Mouse (Mus musculus): ENCODE measurements at regions not wholly inside any gene's neighbourhood (a gene's known extent, or its start where the extent isn't known, plus 50 kb on each side); places are given as distances from the start of the nearest gene placed in this dataset.

DNA sequence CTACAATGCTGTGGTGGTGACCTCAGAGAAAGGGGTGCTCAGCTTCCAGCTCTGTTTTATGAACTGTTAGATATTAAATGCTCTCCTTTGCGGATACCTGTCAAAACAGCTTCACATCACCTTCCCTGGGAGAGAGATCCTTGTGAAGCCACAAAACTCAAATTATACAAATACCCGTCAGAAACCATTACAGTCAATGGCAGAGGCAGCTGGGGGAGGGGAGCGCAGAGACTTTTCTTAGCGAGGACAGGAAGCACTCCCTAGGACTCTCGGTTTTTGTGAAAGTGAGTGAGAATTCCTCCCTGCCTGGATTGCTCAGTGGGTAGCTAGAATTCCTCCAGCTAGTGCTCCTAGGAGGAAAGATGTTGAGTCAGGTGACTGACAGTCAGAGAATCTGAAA lies 161.0 kb downstream of the Bmp7 start:
- Histone ChIP-seq H3K4me3 (replicated peaks) (no peak overlapping the region), H3K27me3 (replicated peaks) (no peaks in the 10 kb centered on the region), H3K9me3 (0 out of 2 replicates have a peak, but pooled peaks cover 5% of the 10 kb centered on the region), H3K9ac (no peak overlapping the region), H3K36me3 (no peaks in the 10 kb centered on the region), H3K4me1 (no peaks in the 10 kb centered on the region), H3K4me2 (no peak overlapping the region), H3K27ac (no peak overlapping the region)
- WGBS, result 24% methylated on average over 5 of the region's 5 CpGs
- no peak for ATAC-seq (ENCODE audit: insufficient read depth, low FRiP score, low read depth)

DNA sequence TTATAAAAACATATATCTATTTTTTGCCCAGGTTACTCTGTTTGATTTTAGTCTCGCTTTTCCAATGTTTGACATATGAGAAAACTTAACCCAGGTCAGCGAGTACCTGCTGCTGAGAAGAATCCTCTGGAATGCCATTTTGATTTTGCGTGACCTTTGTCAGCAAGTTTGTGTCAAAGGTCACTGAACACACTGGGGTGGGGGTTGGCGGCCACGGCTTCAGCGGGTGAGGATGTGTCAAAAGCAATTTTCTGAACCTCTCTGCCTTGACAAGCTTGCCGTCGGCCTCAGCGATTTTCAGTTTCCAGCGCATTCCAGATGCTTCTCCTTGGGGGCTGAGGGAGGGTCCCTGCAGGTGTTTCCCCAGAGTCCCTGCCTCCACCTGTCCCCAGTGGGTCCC lies 157.4 kb downstream of the Bmp7 start:
- no peak for ATAC-seq (ENCODE audit: insufficient read depth, low FRiP score, low read depth)
- Histone ChIP-seq H3K9me3 (0 out of 2 replicates have a peak, but pooled peaks cover 5% of the 10 kb centered on the region), H3K27me3 (replicated peaks) (peaks cover 9% of the 10 kb centered on the region; the same call in 1 of the 2 replicates), H3K27ac (no peak overlapping the region), H3K9ac (no peak overlapping the region), H3K4me1 (peaks cover 6% of the 10 kb centered on the region; the same call in 1 of the 2 replicates), H3K4me2 (no peak overlapping the region), H3K4me3 (replicated peaks) (no peak overlapping the region), H3K36me3 (no peaks in the 10 kb centered on the region)
- WGBS, result 57% methylated on average over 10 of the region's 10 CpGs

GRCm38 (mm10) chr2:172786297-172786696 lies 153.8 kb downstream of the Bmp7 start:
- H3K4me2 ChIP-seq, result no peak overlapping the region
- H3K36me3 ChIP-seq, result no peaks in the 10 kb centered on the region
- 0 out of 2 replicates have a peak, but pooled peaks cover 5% of the 10 kb centered on the region for H3K9me3 ChIP-seq
- H3K4me1 ChIP-seq, result peaks cover 9% of the 10 kb centered on the region
- no peak overlapping the region for H3K9ac ChIP-seq
- no peak overlapping the region for H3K4me3 ChIP-seq (replicated peaks)
- WGBS, result 44% methylated on average over 2 of the region's 2 CpGs
- H3K27me3 ChIP-seq (replicated peaks), result peaks cover 25% of the 10 kb centered on the region
- peak overlapping the region; percentile 4; the same call in 1 of the 2 replicates for H3K27ac ChIP-seq
- no peak for ATAC-seq (ENCODE audit: insufficient read depth, low FRiP score, low read depth)

- WGBS, result 23% methylated on average over 30 of the region's 30 CpGs
- Histone ChIP-seq H3K36me3 (no peaks in the 10 kb centered on the region), H3K4me1 (peaks cover 9% of the 10 kb centered on the region), H3K27me3 (replicated peaks) (peaks cover 25% of the 10 kb centered on the region), H3K4me2 (peak overlapping the region; percentile 50), H3K9ac (no peak overlapping the region), H3K9me3 (0 out of 2 replicates have a peak, but pooled peaks cover 5% of the 10 kb centered on the region), H3K27ac (no peak overlapping the region), H3K4me3 (replicated peaks) (peak overlapping the region; percentile 31)
- ATAC-seq (ENCODE audit: insufficient read depth, low FRiP score, low read depth), result peak; percentile 27; the same call in 1 of the 2 replicates
Measured at GRCm38 (mm10) chr2:172787203-172787944, 152.7 kb downstream of the Bmp7 start.

- Histone ChIP-seq H3K27me3 (replicated peaks) (peaks cover 25% of the 10 kb centered on the region), H3K36me3 (no peaks in the 10 kb centered on the region), H3K9me3 (no peaks in the 10 kb centered on the region), H3K9ac (no peak overlapping the region), H3K27ac (peak overlapping the region; percentile 21; the same call in 1 of the 2 replicates), H3K4me3 (replicated peaks) (no peak overlapping the region), H3K4me1 (peaks cover 9% of the 10 kb centered on the region), H3K4me2 (peak overlapping the region; percentile 28)
- WGBS, result 21% methylated on average over 10 of the region's 10 CpGs
- ATAC-seq (ENCODE audit: insufficient read depth, low FRiP score, low read depth), result no peak
Measured at GRCm38 (mm10) chr2:172789260-172789659, 150.9 kb downstream of the Bmp7 start.

GRCm38 (mm10) chr2:172792555-172792954 lies 147.6 kb downstream of the Bmp7 start:
- no peak overlapping the region for H3K4me2 ChIP-seq
- H3K9ac ChIP-seq, result no peak overlapping the region
- no peaks in the 10 kb centered on the region for H3K9me3 ChIP-seq
- no peaks in the 10 kb centered on the region for H3K36me3 ChIP-seq
- H3K27me3 ChIP-seq (replicated peaks), result peaks cover 17% of the 10 kb centered on the region
- ATAC-seq (ENCODE audit: insufficient read depth, low FRiP score, low read depth), result no peak
- 72% methylated on average over 10 of the region's 10 CpGs for WGBS
- H3K4me1 ChIP-seq, result peaks cover 4% of the 10 kb centered on the region
- no peak overlapping the region for H3K4me3 ChIP-seq (replicated peaks)
- H3K27ac ChIP-seq, result no peak overlapping the region

DNA sequence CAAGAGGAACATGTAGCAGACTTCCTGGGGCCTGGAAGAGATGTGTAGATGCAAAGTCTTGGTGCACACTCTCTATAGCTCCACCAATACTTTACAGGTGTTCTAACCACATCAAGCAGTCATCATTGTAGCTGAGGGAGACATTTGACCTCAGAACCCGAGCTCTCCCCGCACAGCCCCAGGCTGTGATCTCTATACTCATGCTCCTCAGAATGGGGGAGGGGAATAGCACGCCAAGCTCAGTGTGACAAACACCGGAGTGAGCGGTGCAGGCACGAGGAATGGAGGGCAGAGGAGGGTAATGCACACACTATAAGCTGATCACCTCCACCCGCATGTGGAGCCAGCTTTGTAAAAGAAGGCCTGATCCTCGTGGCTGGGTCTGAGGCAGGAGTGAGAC lies 146.1 kb downstream of the Bmp7 start:
- H3K9ac ChIP-seq, result no peak overlapping the region
- H3K27me3 ChIP-seq (replicated peaks), result peaks cover 5% of the 10 kb centered on the region
- H3K4me3 ChIP-seq (replicated peaks), result no peak overlapping the region
- H3K4me2 ChIP-seq, result no peak overlapping the region
- WGBS, result 76% methylated on average over 8 of the region's 8 CpGs
- H3K9me3 ChIP-seq, result no peaks in the 10 kb centered on the region
- no peak overlapping the region for H3K27ac ChIP-seq
- H3K36me3 ChIP-seq, result no peaks in the 10 kb centered on the region
- peaks cover 2% of the 10 kb centered on the region; the same call in 1 of the 2 replicates for H3K4me1 ChIP-seq
- ATAC-seq (ENCODE audit: insufficient read depth, low FRiP score, low read depth), result no peak

DNA sequence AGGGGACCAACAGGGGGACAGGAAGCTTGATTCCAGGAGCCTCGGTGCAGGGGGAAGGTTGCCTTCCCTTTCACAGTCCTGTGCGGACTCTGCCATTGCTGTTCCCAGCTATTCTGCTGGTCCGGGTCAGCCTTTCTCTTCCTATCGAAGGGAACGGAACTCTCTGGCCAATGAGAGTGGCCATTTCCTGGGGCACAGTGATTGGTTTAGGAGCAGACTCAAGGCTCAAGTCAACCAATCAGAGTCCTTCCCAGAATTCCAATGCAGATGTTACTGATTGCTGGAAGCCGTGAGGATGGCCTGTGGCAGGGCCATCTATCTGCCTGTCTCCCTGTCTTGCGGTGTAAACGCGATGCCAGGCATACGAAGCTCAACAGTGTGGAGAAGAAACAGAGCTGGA lies 145.3 kb downstream of the Bmp7 start:
- Histone ChIP-seq H3K4me3 (replicated peaks) (no peak overlapping the region), H3K4me1 (peaks cover 2% of the 10 kb centered on the region; the same call in 1 of the 2 replicates), H3K36me3 (no peaks in the 10 kb centered on the region), H3K9me3 (no peaks in the 10 kb centered on the region), H3K9ac (no peak overlapping the region), H3K27ac (no peak overlapping the region), H3K27me3 (replicated peaks) (no peaks in the 10 kb centered on the region; the same call in 1 of the 2 replicates), H3K4me2 (no peak overlapping the region)
- 78% methylated on average over 10 of the region's 10 CpGs for WGBS
- no peak for ATAC-seq (ENCODE audit: insufficient read depth, low FRiP score, low read depth)

GRCm38 (mm10) chr2:172796104-172796503 lies 144.0 kb downstream of the Bmp7 start:
- H3K4me2 ChIP-seq, result no peak overlapping the region
- 51% methylated on average over 6 of the region's 6 CpGs for WGBS
- H3K27me3 ChIP-seq (replicated peaks), result no peaks in the 10 kb centered on the region
- H3K27ac ChIP-seq, result no peak overlapping the region
- H3K9me3 ChIP-seq, result no peaks in the 10 kb centered on the region
- no peak for ATAC-seq (ENCODE audit: insufficient read depth, low FRiP score, low read depth)
- no peaks in the 10 kb centered on the region for H3K36me3 ChIP-seq
- H3K4me3 ChIP-seq (replicated peaks), result no peak overlapping the region
- no peaks in the 10 kb centered on the region for H3K4me1 ChIP-seq
- no peak overlapping the region for H3K9ac ChIP-seq

DNA sequence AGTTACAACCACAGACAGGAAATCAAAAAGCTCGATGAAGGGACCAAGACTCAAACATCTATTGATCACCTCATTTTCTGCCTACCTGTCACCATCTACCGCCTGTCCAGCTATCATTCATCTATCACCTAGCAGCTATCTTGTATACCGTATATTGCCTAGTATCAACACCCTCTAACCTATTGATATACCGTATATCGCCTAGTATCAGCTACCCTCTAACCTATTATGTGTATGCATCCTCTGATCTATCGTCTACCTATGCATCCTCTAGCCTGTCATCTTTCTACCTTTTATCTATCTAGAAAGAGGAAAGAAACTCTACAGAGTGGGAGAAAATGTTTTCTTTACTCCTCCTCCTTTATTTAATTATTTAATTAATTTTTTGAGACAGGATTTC lies 143.2 kb downstream of the Bmp7 start:
- no peak overlapping the region for H3K4me2 ChIP-seq
- 31% methylated on average over 6 of the region's 6 CpGs for WGBS
- no peaks in the 10 kb centered on the region for H3K4me1 ChIP-seq
- H3K9me3 ChIP-seq, result no peaks in the 10 kb centered on the region
- no peak overlapping the region for H3K4me3 ChIP-seq (replicated peaks)
- no peak overlapping the region for H3K9ac ChIP-seq
- no peaks in the 10 kb centered on the region for H3K36me3 ChIP-seq
- H3K27ac ChIP-seq, result no peak overlapping the region
- H3K27me3 ChIP-seq (replicated peaks), result no peaks in the 10 kb centered on the region
- no peak for ATAC-seq (ENCODE audit: insufficient read depth, low FRiP score, low read depth)

- WGBS, result 47% methylated on average over 10 of the region's 10 CpGs
- no peak overlapping the region for H3K4me3 ChIP-seq (replicated peaks)
- H3K36me3 ChIP-seq, result no peaks in the 10 kb centered on the region
- H3K9ac ChIP-seq, result no peak overlapping the region
- no peaks in the 10 kb centered on the region for H3K4me1 ChIP-seq
- no peak for ATAC-seq (ENCODE audit: insufficient read depth, low FRiP score, low read depth)
- no peaks in the 10 kb centered on the region for H3K27me3 ChIP-seq (replicated peaks)
- H3K4me2 ChIP-seq, result no peak overlapping the region
- no peak overlapping the region for H3K27ac ChIP-seq
- no peaks in the 10 kb centered on the region for H3K9me3 ChIP-seq
Measured at GRCm38 (mm10) chr2:172799951-172800350, 140.2 kb downstream of the Bmp7 start.

- Histone ChIP-seq H3K4me2 (no peak overlapping the region), H3K4me3 (replicated peaks) (no peak overlapping the region), H3K9ac (no peak overlapping the region), H3K27ac (no peak overlapping the region), H3K27me3 (replicated peaks) (no peaks in the 10 kb centered on the region), H3K36me3 (no peaks in the 10 kb centered on the region), H3K9me3 (no peaks in the 10 kb centered on the region), H3K4me1 (no peaks in the 10 kb centered on the region)
- 75% methylated on average over 9 of the region's 9 CpGs for WGBS
- ATAC-seq (ENCODE audit: insufficient read depth, low FRiP score, low read depth), result no peak
Measured at GRCm38 (mm10) chr2:172800801-172801200, 139.3 kb downstream of the Bmp7 start.
